Mouse (Mus musculus) adrenal gland, postnatal 14 days (tissue): ENCODE measurements around the gene Ankrd33. TPM values are rescaled to one million over a fixed set of nuclear protein-coding genes. Genes with fewer than 3 reads are reported as not detected.

ENCODE experiments used
- DNase-seq: peaks from one replicate; pipeline ENCODE4 v3.0.0; 2021; ENCODE audit warnings: mixed read lengths
- total RNA-seq: library from RNA; stranded (reverse); gene quantifications from 2 replicates; pipeline ENCODE4 v1.2.3, GENCODE M21; 2021

Ankrd33 gene
- total RNA-seq, 1 experiment from 2014 or later = not detected

DNA sequence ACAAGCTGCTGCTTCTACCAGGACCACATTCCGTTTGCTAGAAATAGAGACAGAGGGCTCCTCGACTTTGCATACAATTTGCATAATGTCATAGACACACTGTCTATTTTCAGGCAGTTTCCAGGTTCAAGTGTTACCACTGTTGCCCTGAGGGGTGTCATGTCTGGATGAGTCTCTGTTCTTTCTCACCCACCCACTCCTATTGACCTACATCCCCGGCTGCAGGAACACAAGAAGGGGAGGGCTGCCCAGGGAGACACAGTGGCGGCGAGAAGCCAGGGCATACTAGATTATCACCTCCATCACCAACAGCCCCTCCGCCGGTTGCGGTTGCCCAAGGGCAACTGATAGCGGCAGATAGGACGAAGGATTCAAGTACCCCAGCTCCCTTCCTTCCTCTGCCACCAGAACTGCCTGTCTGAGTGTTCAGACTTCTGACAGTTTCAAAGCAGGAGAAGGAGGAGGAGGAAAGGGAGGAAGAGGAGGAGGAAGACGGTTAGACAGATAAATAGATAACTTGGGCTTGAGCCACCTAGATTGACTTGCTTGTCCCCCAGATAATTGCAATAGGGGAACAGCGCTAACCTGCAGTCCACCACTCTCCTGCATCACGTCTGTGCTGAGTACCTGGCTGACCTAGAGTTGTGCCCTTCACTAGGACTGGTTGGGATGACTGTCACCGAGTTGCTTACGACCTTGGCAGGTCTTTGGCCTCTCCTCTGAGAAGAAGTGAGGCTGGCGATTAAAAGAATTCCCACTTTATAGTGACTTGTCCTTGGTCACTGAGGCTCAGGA, 31.8 kb downstream of the Ankrd33 start:
- peak; percentile 34 for DNase-seq

DNA sequence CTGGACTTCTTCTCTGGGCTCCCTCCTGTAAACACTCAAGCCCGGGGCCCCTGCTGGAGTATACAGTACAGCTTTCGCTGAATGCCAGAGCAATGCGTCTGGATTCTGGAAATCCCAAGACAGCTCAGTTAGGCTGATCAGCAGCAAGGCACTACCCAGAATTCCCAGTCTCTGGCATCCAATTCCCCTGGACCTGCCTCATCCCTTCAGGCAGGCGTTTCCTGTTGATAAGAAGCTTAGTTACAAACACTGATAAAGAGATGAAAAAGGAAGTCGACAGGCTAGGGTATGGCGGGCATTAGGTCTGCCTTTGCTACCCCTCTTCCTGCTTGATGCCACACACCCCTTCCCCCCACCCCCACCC, 32.3 kb downstream of the Ankrd33 start:
- DNase-seq = peak; percentile 44

DNA sequence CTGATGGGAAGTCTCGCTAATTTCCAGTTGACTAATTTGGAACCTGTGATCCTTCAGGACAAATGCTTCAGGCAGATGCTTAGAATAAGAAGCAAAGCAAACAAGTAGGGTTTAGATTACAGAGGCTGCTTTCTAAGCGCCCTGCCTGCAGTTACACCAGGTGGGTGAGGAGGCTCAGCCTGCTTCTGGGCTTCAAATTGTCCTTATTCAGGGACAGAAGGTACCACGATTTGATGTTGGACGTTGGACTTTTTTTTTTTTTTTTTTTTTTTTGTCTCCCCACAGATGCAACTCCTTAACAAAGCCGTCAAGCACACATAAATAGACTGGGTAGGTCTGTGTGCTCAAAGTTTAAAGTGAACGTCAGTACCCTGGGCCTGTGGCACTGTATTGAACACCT, 33.0 kb downstream of the Ankrd33 start:
- DNase-seq = no peak

DNA sequence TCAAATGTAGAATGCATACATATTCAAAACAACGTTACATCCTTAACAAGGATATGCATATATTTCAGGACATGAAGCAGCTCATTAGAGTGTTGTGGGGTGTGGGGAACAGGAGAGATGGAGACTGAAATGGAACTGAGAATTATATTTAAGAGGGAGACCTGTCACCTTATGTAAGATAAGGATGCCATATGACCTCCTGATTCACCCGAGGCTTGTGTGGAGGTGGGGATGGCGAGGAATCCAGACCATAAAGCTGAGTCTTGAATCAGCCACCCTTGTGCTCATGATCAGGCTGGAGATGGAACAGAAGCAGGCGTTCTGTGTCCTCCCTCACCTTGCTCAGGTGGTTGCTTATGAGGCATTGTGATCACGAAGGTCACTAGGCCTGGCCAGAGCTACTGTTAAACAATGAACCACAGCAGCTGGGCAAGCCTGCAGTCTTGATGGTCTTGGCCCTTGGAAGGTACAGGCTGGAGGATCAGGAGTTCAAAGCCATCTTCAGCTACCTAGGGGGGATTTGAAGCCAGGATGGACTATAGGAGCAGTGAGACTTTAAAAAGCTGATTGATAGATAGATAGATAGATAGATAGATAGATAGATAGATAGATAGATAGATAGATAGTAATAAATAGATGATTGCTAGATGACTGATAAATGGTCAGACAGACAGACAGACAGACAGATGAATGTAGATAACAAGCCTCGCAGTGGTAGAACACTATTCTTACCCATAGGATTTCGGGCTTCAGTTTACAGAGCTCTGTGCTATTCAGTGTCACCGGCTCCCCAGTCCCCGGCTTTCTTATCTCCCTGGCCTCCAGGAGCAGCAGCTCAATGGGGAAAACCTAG, 36.1 kb downstream of the Ankrd33 start:
- DNase-seq = no peak

DNA sequence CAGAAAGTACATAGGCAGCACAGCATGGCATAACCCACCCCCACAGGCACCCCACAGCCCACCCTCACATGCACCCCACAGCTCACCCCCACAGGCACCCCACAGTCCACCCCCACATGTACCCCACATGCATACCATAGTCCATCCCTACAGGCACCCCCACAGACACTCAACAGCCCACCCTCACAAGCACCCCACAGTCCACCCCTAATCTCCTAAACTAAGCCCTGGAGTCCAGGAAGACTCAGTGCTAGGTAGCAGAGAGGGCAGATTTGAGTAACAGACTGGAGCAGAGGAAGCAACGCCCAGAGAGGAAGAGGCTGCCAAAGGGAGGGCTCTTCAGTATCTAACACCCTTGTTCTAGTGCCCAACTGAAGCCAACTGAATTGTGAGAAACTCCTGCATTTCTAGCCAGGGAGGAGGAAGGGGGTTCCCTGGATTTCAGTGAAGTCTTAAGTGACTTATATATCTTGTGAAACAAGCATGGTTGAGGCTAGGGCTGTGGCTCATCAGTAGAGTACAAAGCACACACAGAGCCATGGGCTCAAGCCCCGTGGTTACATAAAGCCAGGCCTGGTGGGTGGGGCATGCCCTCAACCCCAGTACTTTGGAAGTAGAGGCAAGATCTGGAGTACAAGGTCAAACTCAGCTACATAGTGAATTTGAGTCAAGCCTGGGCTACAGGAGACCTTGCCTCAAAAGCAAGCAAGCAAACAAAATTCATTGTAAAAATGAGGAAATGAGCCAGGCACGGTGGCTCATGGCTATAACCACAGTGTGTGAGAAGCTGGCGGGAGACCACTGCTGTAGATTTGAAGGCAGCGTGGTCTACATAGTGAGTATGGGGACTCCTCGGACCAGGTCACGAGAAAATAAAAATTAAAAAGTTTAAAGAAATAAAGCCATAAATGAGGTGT, 39.4 kb downstream of the Ankrd33 start:
- no peak for DNase-seq

DNA sequence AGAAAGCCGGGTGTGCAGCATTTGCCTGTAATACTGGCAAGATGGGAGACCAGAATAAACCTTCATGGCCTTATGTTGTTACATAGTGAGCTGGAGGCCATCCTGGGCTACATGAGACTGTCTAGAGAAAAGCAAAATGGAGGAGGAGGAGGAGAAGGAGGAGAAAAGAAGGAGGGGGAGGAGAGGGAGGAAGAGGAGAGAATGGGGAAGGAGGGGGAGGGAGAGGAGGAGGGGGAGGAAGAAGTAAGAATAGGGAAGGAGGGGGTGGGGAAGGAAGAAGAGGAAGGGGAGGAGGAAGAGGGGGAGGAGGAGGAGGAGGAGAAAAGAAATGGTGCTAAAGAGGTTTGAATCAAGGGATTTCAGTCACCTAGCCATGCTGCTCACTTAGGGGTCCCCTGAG, 44.6 kb downstream of the Ankrd33 start:
- no peak for DNase-seq

DNA sequence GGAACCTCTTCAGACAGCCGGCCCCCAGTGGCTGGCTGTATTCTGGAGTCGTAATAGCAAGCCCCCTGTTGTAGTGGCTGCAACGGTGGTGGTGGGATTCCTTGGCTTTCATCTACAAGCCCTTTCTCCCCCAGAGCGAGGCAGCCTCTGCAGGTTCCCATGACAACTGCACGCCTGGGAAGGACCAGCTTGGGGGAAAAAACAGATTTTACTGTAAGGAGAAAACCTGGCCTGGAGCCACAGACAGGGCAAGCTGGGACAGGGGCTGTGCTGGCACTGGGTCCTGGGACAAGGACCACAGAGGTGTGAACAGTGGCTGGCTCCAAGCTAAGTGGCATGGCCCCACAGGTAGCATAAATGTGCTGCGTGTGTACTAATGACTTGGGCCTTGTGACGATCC, 45.0 kb downstream of the Ankrd33 start:
- no peak for DNase-seq

DNA sequence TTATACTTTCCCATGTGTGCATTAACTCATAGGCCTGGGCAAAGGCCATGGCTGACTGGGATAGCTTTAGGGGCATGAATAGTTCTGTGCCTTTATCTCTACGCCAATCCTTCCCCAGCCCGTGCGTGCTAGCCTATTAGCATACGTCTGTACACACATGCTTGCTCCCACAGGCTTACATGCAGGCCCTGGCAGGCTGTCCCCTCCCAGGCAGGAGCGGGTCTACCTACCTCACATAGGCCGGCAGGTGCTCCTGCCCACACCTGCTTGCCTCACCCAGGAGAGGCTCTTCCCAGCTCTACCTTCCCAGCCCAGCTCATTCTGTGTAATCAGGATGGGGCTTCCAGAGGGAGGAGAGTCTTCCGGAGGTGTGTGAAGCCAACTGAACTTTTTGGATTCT, 46.0 kb downstream of the Ankrd33 start:
- DNase-seq = no peak

DNA sequence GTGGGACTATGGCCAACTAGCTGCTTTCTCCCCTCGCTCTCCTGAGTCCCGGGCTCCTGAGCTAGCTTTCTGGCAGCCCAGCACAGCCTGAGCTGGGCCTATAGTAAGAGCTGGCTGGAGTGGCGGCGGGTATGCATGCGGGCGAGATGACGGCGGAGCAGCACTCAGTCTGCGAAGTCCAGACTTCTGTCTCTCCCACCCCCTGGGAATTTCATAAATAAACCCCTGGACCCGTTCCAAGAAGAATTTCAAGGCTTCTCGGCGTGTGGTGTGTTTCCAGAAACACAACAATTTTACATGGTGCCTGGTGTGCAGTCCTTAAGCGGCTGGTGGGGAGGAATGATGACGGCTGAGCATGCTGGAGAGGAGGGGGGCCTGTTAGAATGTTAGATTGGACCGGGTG, 47.5 kb downstream of the Ankrd33 start:
- peak; percentile 57 for DNase-seq

DNA sequence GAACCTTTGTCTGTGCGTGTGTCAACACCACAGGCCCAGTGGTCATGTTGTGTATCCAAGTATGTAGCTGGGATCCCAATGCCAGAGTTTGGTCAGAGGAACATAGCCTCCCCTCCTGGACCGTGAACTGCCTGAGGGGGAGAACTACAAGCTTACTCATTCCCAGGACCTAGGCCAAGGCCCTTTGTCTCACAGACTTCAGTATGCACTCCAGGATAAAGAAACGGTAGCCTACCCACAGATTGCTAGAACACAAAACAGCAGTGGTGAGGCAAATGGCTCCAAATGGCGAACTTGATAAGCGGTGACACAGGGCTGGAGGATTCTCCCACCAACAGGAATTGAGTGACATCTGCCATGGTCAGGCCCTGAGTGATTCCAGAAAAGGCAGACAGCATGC, 48.3 kb downstream of the Ankrd33 start:
- peak; percentile 69 for DNase-seq

DNA sequence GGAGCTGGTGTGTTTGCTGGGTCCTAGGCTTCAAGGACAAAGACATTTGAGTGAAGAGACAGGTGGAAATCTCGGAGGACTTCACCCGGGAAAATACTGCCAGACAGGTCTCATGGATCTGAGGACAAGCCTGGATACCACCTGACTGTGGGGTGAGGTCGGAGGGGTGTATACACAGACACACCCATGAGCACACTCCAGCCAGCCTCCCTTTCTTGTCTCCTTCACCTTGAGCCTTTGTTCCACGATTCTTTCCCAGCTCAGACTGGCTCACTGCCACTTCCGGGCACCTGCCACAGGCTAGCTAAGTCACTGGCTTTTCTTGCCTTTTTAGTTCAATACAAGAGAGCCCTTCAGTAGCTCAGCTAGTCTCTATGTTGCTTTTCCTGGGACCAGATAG, 48.7 kb downstream of the Ankrd33 start:
- peak; percentile 20 for DNase-seq

DNA sequence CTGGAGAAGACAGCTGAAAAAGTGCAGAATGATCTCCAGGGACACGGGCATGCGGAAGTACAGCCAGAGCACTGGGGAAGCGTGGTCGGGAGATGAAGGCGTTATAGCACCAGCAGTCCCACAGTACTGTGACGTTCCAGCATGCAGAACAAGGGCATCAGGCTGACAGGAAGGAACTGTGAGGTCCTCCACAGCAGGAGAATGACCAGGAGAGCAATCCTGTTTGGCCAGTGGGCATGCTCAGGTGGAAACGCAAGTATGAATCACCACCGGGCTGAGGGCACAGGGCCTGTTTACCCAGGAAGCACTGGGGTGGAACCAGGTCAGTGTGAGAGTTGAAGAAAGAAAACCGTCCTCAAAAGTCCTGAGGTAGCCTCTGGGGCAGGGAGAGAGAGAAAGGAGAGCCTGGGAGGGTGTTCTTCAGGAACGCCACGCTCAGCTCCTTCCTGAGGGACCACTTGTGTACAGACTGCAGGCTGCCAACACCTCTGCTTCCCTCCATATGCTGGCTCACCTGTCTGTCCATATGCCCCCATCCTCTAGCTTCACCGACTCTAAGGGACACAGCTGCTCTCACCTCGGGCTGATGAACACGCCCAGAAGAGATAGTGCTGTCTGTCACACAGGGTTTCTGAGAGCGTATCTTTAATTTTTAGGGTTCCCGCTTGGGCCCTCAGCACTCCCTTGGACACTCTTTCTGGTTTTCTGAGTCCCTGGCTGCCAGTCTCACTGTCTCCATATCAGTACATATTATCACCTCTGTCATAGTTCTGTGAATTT, 50.3 kb downstream of the Ankrd33 start:
- no peak for DNase-seq

DNA sequence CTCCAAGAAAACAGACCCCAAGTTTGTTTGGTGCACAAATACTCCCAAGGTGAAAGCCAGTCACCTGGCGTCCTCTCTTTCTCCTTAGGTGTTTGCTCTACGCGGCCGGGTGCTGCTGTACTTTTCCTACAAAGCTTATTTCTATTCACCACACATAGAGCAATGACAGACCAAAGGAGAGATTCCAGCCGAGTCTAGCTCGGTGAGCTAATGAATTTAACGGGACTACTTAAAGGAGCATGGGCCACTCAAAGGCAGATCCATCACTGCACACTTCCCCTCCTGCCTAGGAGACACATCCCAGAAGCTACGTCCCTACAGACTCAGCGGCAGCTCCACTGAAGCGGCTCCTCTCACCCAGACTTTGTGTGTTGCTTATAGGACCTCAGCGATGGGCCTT, 52.0 kb downstream of the Ankrd33 start:
- DNase-seq = no peak

Other genes starting within 250 kb of the Ankrd33 start
- gene Scn8a, start 245.9 kb upstream of the Ankrd33 start, total RNA-seq = 4.2 and 4.7 TPM in 2 replicates
- gene Gm47841, start 68.4 kb upstream of the Ankrd33 start, total RNA-seq = 0.49 TPM in 1 of 2 replicates, not detected in the other
- 7.9 and 8.8 TPM in 2 replicates for gene Fignl2, start 37.2 kb upstream of the Ankrd33 start, total RNA-seq
- 16.7 and 20.7 TPM in 2 replicates for gene Acvrl1, start 12.8 kb downstream of the Ankrd33 start, total RNA-seq
- 9.0 and 11.2 TPM in 2 replicates for gene Acvr1b, start 58.3 kb downstream of the Ankrd33 start, total RNA-seq
- gene Grasp, start 108.4 kb downstream of the Ankrd33 start, total RNA-seq = 20.7 and 29.7 TPM in 2 replicates
- 357 and 680 TPM in 2 replicates for gene Nr4a1, start 138.5 kb downstream of the Ankrd33 start, total RNA-seq
- 64.4 and 97.1 TPM in 2 replicates for gene Atg101, start 168.5 kb downstream of the Ankrd33 start, total RNA-seq
- 2.1 and 2.4 TPM in 2 replicates for gene 6030408B16Rik, start 177.5 kb downstream of the Ankrd33 start, total RNA-seq